In the genomic region with DNA sequence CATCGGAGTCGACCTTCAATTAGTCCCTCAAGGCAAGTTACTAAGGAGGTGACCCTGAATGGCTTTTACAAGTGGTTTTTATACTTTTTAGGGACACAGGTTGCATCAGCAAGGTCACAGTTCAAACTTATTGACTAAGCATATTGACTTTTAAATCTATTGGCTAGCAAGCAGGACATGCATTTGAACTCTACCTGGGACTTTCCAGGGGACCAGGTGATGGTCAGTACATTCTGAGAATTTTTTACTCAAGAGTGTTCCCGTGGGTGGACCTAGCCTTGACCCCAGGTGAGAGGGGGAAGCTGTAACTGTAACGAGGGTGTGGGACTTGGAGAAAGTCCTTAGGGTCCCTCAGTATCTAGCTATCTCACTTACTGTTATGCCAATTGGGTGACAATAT, we compare ENCODE assay signal across 25 mouse cellular contexts. TPM values are rescaled to one million over a fixed set of nuclear protein-coding genes. Genes with fewer than 3 reads are reported as not detected.
"Had no signal": no experiment of that assay in that cellular context is flagged by ENCODE, and none has a peak within 500 bp of the region (broad histone marks: within the 10 kb centered on the region; RNA-seq: fewer than 3 reads in every experiment).

No protein-coding gene starts in this region.

- H3K9me3 ChIP-seq: midbrain, embryonic 10.5 days; midbrain, embryonic 12.5 days; neural tube, embryonic 13.5 days; neural tube, embryonic 15.5 days had no signal

- H3K27ac ChIP-seq: midbrain, embryonic 10.5 days; midbrain, embryonic 12.5 days; neural tube, embryonic 13.5 days; neural tube, embryonic 15.5 days had no signal

- H3K9ac ChIP-seq: lung, embryonic 14.5 days; midbrain, embryonic 12.5 days; neural tube, embryonic 13.5 days; neural tube, embryonic 15.5 days had no signal

- H3K4me3 ChIP-seq: midbrain, embryonic 10.5 days; midbrain, embryonic 12.5 days; myocyte; neural tube, embryonic 13.5 days; neural tube, embryonic 15.5 days had no signal

- H3K4me2 ChIP-seq: lung, embryonic 14.5 days; midbrain, embryonic 12.5 days; neural tube, embryonic 13.5 days; neural tube, embryonic 15.5 days had no signal

- ATAC-seq: midbrain, embryonic 16.5 days had no signal

- H3K4me1 ChIP-seq: midbrain, embryonic 12.5 days; neural tube, embryonic 13.5 days; neural tube, embryonic 15.5 days had no signal

- H3K27me3 ChIP-seq: midbrain, embryonic 12.5 days; neural tube, embryonic 13.5 days; neural tube, embryonic 15.5 days had no signal

- H3K36me3 ChIP-seq: midbrain, embryonic 10.5 days; midbrain, embryonic 12.5 days; neural tube, embryonic 13.5 days; neural tube, embryonic 15.5 days had no signal

- DNase-seq: lung, adult 18-20 months; lung, embryonic 14.5 days; lung, postnatal 10 days; lung, postnatal 4 days; midbrain, embryonic 14.5 days; retina, postnatal 1 day; right cerebral cortex, adult 18-20 months; right cerebral cortex, postnatal 25 days; right cerebral cortex, postnatal 4 days; spleen, adult 18-20 months; thymus, adult 18-20 months; thymus, postnatal 14 days; thymus, postnatal 36 days had no signal

RNA-seq across cellular contexts. Expression of gene Cga, which starts 7.6 kb away (rescaled TPM):
- total RNA-seq: megakaryocyte, adult 5-6 weeks had no signal
- polyA plus RNA-seq: lung, embryonic 14.5 days; lung, embryonic 16.5 days; midbrain, embryonic 12.5 days; midbrain, embryonic 14.5 days; myocyte; neural tube, embryonic 11.5 days; small intestine, adult 2 months; stomach, embryonic 14.5 days; stomach, embryonic 16.5 days had no signal
